Mouse (Mus musculus) myocyte (in vitro differentiated cells): Measurements from ENCODE around the gene Grk3. TPM values are rescaled to one million over a fixed set of nuclear protein-coding genes. Genes with fewer than 3 reads are reported as not detected.

Source experiments
- H3K27me3 ChIP-seq: one replicate; pipeline ENCODE4 v1.6.1; 2011; ENCODE audit not compliant: control insufficient read depth, insufficient read depth, insufficient read length
- H3K36me3 ChIP-seq: one replicate; pipeline ENCODE4 v1.6.1; 2011; ENCODE audit not compliant: control insufficient read depth, insufficient read depth
- H3K4me2 ChIP-seq: one replicate; pipeline ENCODE4 v1.6.1; 2011; ENCODE audit warnings: low read depth, control low read depth
- H3K4me3 ChIP-seq: one replicate; pipeline ENCODE4 v1.5.1; 2011; ENCODE audit warnings: mild to moderate bottlenecking, control low read depth, moderate library complexity
- H3K79me2 ChIP-seq: one replicate; pipeline ENCODE4 v1.6.1; 2011; ENCODE audit not compliant: control insufficient read depth, insufficient read depth
- H3ac ChIP-seq: one replicate; pipeline ENCODE4 v1.6.1; 2011; ENCODE audit not compliant: control insufficient read depth, insufficient read length
- CEBPB ChIP-seq: IDR thresholded peaks from 2 replicates; pipeline ENCODE4 v1.6.1; 2011; ENCODE audit warnings: mild to moderate bottlenecking, moderate library complexity; ENCODE audit not compliant: poor library complexity, insufficient read depth, severe bottlenecking
- E2F4 ChIP-seq: IDR thresholded peaks from one replicate; pipeline ENCODE4 v1.6.1; 2011; ENCODE audit warnings: mild to moderate bottlenecking, control low read depth, moderate library complexity; ENCODE audit not compliant: insufficient read depth
- MAX ChIP-seq: IDR thresholded peaks from one replicate; pipeline ENCODE4 v1.6.1; 2011; ENCODE audit warnings: low read depth, mild to moderate bottlenecking, control low read depth
- MYOD1 ChIP-seq, 3 experiments: IDR thresholded peaks; one replicate each; pipeline ENCODE4 v1.6.1; 2011; ENCODE audit warnings: control low read depth in 2 of 3, low read depth in 2 of 3, mild to moderate bottlenecking in 2 of 3, moderate library complexity in 1 of 3; ENCODE audit not compliant: insufficient read length in 2 of 3, control insufficient read depth in 1 of 3
- MYOG ChIP-seq, 3 experiments: IDR thresholded peaks; one replicate each; pipeline ENCODE4 v1.6.1; 2011; ENCODE audit warnings: control low read depth in 2 of 3, low read depth in 2 of 3, mild to moderate bottlenecking in 2 of 3; ENCODE audit not compliant: insufficient read length in 2 of 3, control insufficient read depth in 1 of 3, insufficient read depth in 1 of 3
- POLR2A ChIP-seq: IDR thresholded peaks from one replicate; pipeline ENCODE4 v1.6.1; 2011; ENCODE audit warnings: low read depth, mild to moderate bottlenecking, control low read depth, moderate library complexity; ENCODE audit not compliant: insufficient read length
- POLR2AphosphoS2 ChIP-seq: IDR thresholded peaks from one replicate; pipeline ENCODE4 v1.6.1; 2011; ENCODE audit warnings: low read depth, control low read depth; ENCODE audit not compliant: insufficient read length
- SRF ChIP-seq: IDR thresholded peaks from one replicate; pipeline ENCODE4 v1.6.1; 2011; ENCODE audit warnings: low read depth; ENCODE audit not compliant: control insufficient read depth, insufficient read length
- TCF12 ChIP-seq: IDR thresholded peaks from one replicate; pipeline ENCODE4 v1.6.1; 2011; ENCODE audit warnings: mild to moderate bottlenecking, control low read depth; ENCODE audit not compliant: poor library complexity, insufficient read depth, severe bottlenecking
- TCF3 ChIP-seq: IDR thresholded peaks from one replicate; pipeline ENCODE4 v1.6.1; 2011; ENCODE audit warnings: low read depth, control low read depth; ENCODE audit not compliant: insufficient read length
- USF1 ChIP-seq: IDR thresholded peaks from one replicate; pipeline ENCODE4 v1.6.1; 2011; ENCODE audit warnings: low read depth, mild to moderate bottlenecking, control low read depth, moderate library complexity
- polyA plus RNA-seq: library from polyadenylated mRNA; unstranded; fragments of >200 nt; fragmentation: generic; extraction: Trizol; gene quantifications from one replicate; pipeline ENCODE4 v1.2.1, GENCODE M21; 2012; ENCODE audit warnings: missing spikeins

Grk3 gene
- polyA plus RNA-seq, 1 experiment: not detected

DNA sequence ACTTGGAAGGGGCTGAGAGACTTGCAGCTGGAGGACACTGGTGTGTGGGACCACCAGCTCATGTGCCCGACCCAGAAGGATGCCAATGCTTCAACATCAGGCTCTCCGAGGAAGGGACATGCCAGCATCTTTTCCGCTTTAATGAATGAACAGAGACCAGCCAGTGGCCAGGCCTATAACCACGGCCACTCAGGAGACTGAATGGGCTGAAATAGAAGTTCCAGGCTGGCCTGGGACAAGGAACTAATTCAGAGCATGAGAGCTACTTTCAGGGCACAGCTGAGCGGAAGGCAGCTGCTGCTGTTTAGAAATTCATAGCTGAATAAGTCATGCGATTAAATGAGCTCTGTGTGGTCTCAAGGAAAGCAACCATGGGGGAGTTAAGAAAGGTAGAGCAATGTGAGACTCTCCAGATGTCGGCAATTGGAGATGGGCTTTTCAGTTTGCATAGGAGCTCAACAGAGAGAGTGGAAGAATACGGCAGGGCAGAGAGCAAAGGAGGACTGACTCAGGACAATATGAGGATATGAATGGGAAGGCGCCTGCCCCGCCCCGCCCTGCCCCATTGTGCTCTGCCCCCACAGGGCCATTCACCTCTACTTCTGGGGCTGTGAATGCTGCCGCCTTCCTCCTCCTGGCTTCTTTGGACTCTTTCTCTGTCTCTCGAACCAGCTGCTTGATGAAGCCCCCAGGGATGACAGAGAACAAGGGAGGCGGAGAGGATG lies 138.0 kb downstream of the Grk3 start:
- no peak overlapping the region for H3K4me3 ChIP-seq
- no peaks in the 10 kb centered on the region for H3K27me3 ChIP-seq
- no peaks in the 10 kb centered on the region for H3K79me2 ChIP-seq
- no peak overlapping the region for H3K4me2 ChIP-seq
- H3K36me3 ChIP-seq: no peaks in the 10 kb centered on the region
- no peak overlapping the region for H3ac ChIP-seq
- no peak for TF ChIP-seq POLR2A
- no peak for TF ChIP-seq USF1
- no peak for TF ChIP-seq TCF12
- no peak for TF ChIP-seq MYOG (IDR thresholded peaks at IDR 0.05; ENCODE audit: control insufficient read depth in 1 of 3, insufficient read depth in 1 of 3, insufficient read length in 2 of 3, low read depth in 2 of 3)

DNA sequence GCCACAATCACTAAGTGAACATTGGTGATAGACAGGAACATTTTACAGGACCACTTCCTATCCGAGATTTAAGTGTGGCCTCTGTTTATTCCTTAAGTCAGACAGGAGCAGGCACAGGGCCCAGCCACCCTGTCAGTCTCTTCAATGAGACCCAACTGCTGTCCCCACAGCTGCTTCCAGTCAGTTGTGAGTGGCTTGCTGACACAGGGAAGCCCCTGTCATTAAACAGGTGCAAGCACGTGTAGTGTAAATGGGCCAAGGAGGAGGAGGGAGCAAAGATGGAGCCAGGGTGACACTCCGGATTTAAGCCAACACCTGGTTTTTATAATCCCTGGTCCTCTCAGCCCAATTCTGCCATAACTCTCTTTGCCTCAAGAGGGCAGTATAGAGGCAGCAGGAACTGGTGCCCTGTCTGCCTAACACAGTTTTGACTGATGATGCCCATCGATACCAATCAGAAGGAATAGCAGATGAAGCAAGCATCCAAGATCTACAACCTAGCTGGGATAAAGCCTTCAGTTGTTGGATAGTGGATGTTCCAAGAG lies 138.7 kb downstream of the Grk3 start:
- Histone ChIP-seq H3K27me3 (no peaks in the 10 kb centered on the region), H3K4me3 (no peak overlapping the region), H3K79me2 (no peaks in the 10 kb centered on the region), H3K4me2 (no peak overlapping the region), H3ac (no peak overlapping the region), H3K36me3 (no peaks in the 10 kb centered on the region)
- no peak for TF ChIP-seq TCF12
- peak in 1 of 3 experiments; percentile 31 for TF ChIP-seq MYOG (IDR thresholded peaks at IDR 0.05; ENCODE audit: control insufficient read depth in 1 of 3, insufficient read depth in 1 of 3, insufficient read length in 2 of 3, low read depth in 2 of 3)

DNA sequence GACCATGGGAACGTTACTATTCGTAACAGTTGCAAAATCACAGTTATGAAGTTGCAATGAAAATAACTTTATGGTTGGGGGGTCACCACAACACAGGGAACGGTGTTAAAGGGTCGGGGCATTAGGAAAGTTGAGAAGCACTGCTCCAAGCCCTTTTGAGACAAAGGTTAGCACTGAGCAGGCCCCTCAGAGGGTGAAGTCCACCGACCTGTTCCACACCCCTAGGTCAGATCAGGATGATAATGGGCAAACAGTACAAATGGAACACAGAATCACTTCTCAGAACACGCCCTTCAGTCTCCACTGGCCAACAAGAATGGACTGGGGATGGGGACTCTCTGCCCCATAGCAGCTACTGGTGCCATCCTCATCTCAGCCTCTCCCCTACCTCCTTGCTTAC lies 142.6 kb downstream of the Grk3 start:
- Histone ChIP-seq H3K4me3 (no peak overlapping the region), H3K36me3 (no peaks in the 10 kb centered on the region), H3K27me3 (no peaks in the 10 kb centered on the region), H3ac (no peak overlapping the region), H3K79me2 (no peaks in the 10 kb centered on the region), H3K4me2 (no peak overlapping the region)
- no peak for TF ChIP-seq MYOD1 (IDR thresholded peaks at IDR 0.05; ENCODE audit: control insufficient read depth in 1 of 3, insufficient read length in 2 of 3, low read depth in 2 of 3)

DNA sequence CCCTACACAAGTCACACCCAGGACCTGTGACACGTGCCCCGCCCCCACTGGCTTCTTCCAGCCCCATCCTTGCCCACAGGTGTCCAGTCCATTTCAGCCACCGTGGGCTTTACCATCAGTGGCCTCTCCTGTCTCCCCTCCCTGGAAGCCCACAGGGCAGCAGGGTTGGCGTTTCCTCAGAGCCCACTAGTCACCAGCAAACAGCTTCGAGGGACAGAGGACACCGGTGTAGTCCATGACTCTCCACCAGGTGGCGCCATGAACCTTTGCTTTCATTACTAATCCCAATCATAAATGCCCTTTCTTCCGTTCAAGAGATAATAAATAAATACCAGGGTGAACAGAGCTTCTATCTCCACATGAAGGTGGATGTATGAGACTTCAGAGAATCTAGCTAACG lies 144.9 kb downstream of the Grk3 start:
- Histone ChIP-seq H3K4me3 (no peak overlapping the region), H3K36me3 (no peaks in the 10 kb centered on the region), H3K4me2 (no peak overlapping the region), H3K27me3 (no peaks in the 10 kb centered on the region), H3K79me2 (no peaks in the 10 kb centered on the region), H3ac (no peak overlapping the region)
- TF ChIP-seq MAX (no peak), MYOD1 (IDR thresholded peaks at IDR 0.05; ENCODE audit: control insufficient read depth in 1 of 3, insufficient read length in 2 of 3, low read depth in 2 of 3) (no peak), POLR2AphosphoS2 (no peak), USF1 (no peak), POLR2A (no peak), E2F4 (no peak), MYOG (IDR thresholded peaks at IDR 0.05; ENCODE audit: control insufficient read depth in 1 of 3, insufficient read depth in 1 of 3, insufficient read length in 2 of 3, low read depth in 2 of 3) (no peak), TCF3 (no peak), CEBPB (no peak), SRF (no peak), TCF12 (no peak)

DNA sequence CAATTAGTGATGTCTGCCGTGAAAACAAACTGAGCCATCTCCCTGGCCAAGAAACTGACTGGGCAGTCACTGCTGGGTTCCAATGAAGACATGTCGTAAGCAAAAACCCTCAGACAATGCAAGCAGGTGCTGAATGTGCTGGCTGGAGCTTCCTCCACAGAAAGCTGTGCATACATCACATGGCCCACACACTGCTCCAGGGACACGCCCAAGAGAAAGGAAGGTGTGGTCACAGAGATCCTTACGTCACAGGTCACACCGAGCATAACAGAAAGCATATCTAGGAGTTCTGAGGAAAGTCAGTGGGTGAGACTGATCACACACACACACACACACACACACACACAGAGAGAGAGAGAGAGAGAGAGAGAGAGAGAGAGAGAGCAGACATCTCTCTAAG lies 147.0 kb downstream of the Grk3 start:
- Histone ChIP-seq H3K27me3 (no peaks in the 10 kb centered on the region), H3K4me3 (no peak overlapping the region), H3ac (no peak overlapping the region), H3K79me2 (no peaks in the 10 kb centered on the region), H3K36me3 (no peaks in the 10 kb centered on the region), H3K4me2 (no peak overlapping the region)
- TF ChIP-seq MYOD1 (IDR thresholded peaks at IDR 0.05; ENCODE audit: control insufficient read depth in 1 of 3, insufficient read length in 2 of 3, low read depth in 2 of 3) (no peak), TCF12 (no peak), POLR2AphosphoS2 (no peak), SRF (no peak), TCF3 (no peak), MYOG (IDR thresholded peaks at IDR 0.05; ENCODE audit: control insufficient read depth in 1 of 3, insufficient read depth in 1 of 3, insufficient read length in 2 of 3, low read depth in 2 of 3) (no peak), CEBPB (no peak), POLR2A (no peak), USF1 (no peak), MAX (no peak)
